Mouse (Mus musculus) kidney, postnatal 0 days (tissue): ENCODE measurements around the gene Fyb. TPM values are rescaled to one million over a fixed set of nuclear protein-coding genes. Genes with fewer than 3 reads are reported as not detected.

Experiments
- ATAC-seq: fragments of 200-750 bp; cut with Nextera tagmentation; replicated peaks from 2 replicates; pipeline ENCODE4 v1.8.0; 2017; ENCODE audit warnings: low read depth, moderate number of reproducible peaks, moderate TSS enrichment, moderate library complexity; ENCODE audit not compliant: low FRiP score
- DNase-seq: peaks from one replicate; pipeline ENCODE4 v3.0.0-alpha.2; 2016; ENCODE audit warnings: low spot score
- H3K27ac ChIP-seq: fragments of 300-500 bp; sonication (generic); 2 replicates; pipeline ENCODE4 v1.5.1; 2014; ENCODE audit warnings: mild to moderate bottlenecking
- H3K27me3 ChIP-seq: fragments of 300-500 bp; sonication (generic); 2 replicates; pipeline ENCODE4 v1.6.1; 2014; ENCODE audit warnings: low read length, mixed read lengths; ENCODE audit not compliant: insufficient read depth
- H3K36me3 ChIP-seq: fragments of 300-500 bp; sonication (generic); 2 replicates; pipeline ENCODE4 v1.6.1; 2014; ENCODE audit warnings: low read length, mixed read lengths; ENCODE audit not compliant: insufficient read depth
- H3K4me1 ChIP-seq: fragments of 300-500 bp; sonication (generic); replicated peaks from 2 replicates; pipeline ENCODE4 v1.6.1; 2014; ENCODE audit warnings: antibody characterized with exemption, low read length, mixed read lengths; ENCODE audit not compliant: insufficient read depth
- H3K4me2 ChIP-seq: fragments of 300-500 bp; sonication (generic); 2 replicates; pipeline ENCODE4 v1.6.1; 2014; ENCODE audit warnings: mild to moderate bottlenecking, low read length, moderate library complexity, mixed read lengths
- H3K4me3 ChIP-seq: fragments of 300-500 bp; sonication (generic); replicated peaks from 2 replicates; pipeline ENCODE4 v1.5.1; 2014; ENCODE audit warnings: low read depth, low read length
- H3K9ac ChIP-seq: fragments of 300-500 bp; sonication (generic); 2 replicates; pipeline ENCODE4 v1.6.1; 2014; ENCODE audit warnings: low read depth, low read length
- H3K9me3 ChIP-seq: fragments of 300-500 bp; sonication (generic); replicated peaks from 2 replicates; pipeline ENCODE4 v1.6.1; 2016; ENCODE audit warnings: low read length, inconsistent platforms, mixed read lengths
- CTCF ChIP-seq: IDR thresholded peaks from 2 replicates; pipeline ENCODE4 v1.5.1; 2016; ENCODE audit warnings: antibody characterized with exemption, low read depth, mild to moderate bottlenecking, moderate library complexity
- WGBS: fragments of 180-500 bp; shearing (Covaris S2); extraction: QIAGEN DNeasy Blood & Tissue Kit; methylation state at CpG from one replicate; pipeline ENCODE4 v1.1.7; 2014; 5-methylcytosine and 5-hydroxymethylcytosine counted together
- polyA plus RNA-seq: library from polyadenylated mRNA; unstranded; fragments of >200 nt; fragmentation: Nextera tagmentation; extraction: Ambion mirVana; gene quantifications from 2 replicates; pipeline ENCODE4 v1.2.1, GENCODE M21; 2015

Fyb gene
- polyA plus RNA-seq, 1 experiment from 2014 or later: 4.3 TPM

GRCm38 (mm10) chr15:6519417-6520255 lies 3.0 kb upstream of the Fyb start:
- Histone ChIP-seq H3K4me2 (no peak overlapping the region), H3K36me3 (no peaks in the 10 kb centered on the region), H3K9ac (no peak overlapping the region), H3K4me1 (no peaks in the 10 kb centered on the region), H3K4me3 (no peak overlapping the region), H3K27me3 (no peaks in the 10 kb centered on the region), H3K9me3 (no peaks in the 10 kb centered on the region), H3K27ac (no peak overlapping the region)
- 78% methylated on average over 19 of the region's 19 CpGs for WGBS
- DNase-seq (no peak), ATAC-seq (no peak)
- TF ChIP-seq CTCF: no peak

DNA sequence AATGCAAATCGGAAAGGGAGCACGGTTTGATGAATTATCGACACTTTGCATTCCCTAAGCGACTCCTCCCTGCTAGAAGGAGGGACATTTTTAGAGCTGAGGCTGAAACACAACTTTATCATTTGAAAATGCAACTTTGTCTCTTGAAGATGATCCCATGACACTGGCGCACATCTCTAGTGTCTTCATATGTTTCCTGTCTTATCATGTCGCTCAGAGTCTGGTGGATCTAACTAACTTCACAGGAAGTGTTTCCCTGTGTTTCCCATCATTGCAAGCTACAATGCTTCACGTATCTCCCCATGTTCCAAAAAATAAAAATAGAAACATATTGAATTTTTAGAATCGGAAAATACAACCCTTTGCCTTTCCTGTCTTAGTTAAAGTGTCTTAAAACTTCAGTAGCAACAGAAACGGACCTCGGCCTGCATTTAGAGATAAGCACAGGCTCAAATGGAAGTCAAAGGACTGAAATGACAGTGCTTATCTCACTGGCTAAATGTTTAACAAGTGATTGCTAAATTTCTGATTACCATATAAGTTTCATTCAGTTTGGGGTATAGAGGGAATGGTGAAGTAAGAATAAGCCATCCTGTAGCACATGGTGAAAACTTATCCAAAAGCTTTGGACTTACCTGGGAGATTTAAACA lies 2.0 kb upstream of the Fyb start:
- no peaks in the 10 kb centered on the region for H3K9me3 ChIP-seq
- H3K4me2 ChIP-seq: no peak overlapping the region
- no peaks in the 10 kb centered on the region for H3K27me3 ChIP-seq
- no peak for ATAC-seq
- no peak overlapping the region for H3K4me3 ChIP-seq
- no peaks in the 10 kb centered on the region for H3K36me3 ChIP-seq
- H3K27ac ChIP-seq: no peak overlapping the region
- no peak for TF ChIP-seq CTCF
- 80% methylated on average over 10 of the region's 10 CpGs for WGBS
- no peaks in the 10 kb centered on the region for H3K4me1 ChIP-seq
- no peak for DNase-seq
- no peak overlapping the region for H3K9ac ChIP-seq

- no peak for ATAC-seq
- TF ChIP-seq CTCF: no peak
- Histone ChIP-seq H3K4me2 (no peak overlapping the region), H3K9ac (no peak overlapping the region), H3K4me3 (no peak overlapping the region), H3K9me3 (no peaks in the 10 kb centered on the region), H3K36me3 (no peaks in the 10 kb centered on the region), H3K27ac (no peak overlapping the region), H3K4me1 (no peaks in the 10 kb centered on the region), H3K27me3 (no peaks in the 10 kb centered on the region)
- no peak for DNase-seq
- WGBS: 87% methylated on average over 2 of the region's 2 CpGs
Measured at GRCm38 (mm10) chr15:6524801-6525200, 2.1 kb downstream of the Fyb start.

GRCm38 (mm10) chr15:6525386-6525785 lies 2.7 kb downstream of the Fyb start:
- Histone ChIP-seq H3K4me2 (no peak overlapping the region), H3K4me1 (no peaks in the 10 kb centered on the region), H3K27ac (no peak overlapping the region), H3K27me3 (no peaks in the 10 kb centered on the region), H3K36me3 (no peaks in the 10 kb centered on the region), H3K9me3 (no peaks in the 10 kb centered on the region), H3K4me3 (no peak overlapping the region), H3K9ac (no peak overlapping the region)
- TF ChIP-seq CTCF: no peak
- ATAC-seq: no peak
- DNase-seq: no peak
- 84% methylated on average over 3 of the region's 3 CpGs for WGBS

GRCm38 (mm10) chr15:6533858-6534343 lies 11.2 kb downstream of the Fyb start:
- WGBS: 87% methylated on average over 3 of the region's 3 CpGs

GRCm38 (mm10) chr15:6534592-6534991 lies 11.9 kb downstream of the Fyb start:
- H3K27ac ChIP-seq: no peak overlapping the region
- H3K4me1 ChIP-seq: no peaks in the 10 kb centered on the region
- WGBS: 88% methylated on average over 8 of the region's 8 CpGs
- no peak for TF ChIP-seq CTCF
- H3K4me3 ChIP-seq: no peak overlapping the region
- H3K9ac ChIP-seq: no peak overlapping the region
- no peaks in the 10 kb centered on the region for H3K36me3 ChIP-seq
- no peak for DNase-seq
- no peak overlapping the region for H3K4me2 ChIP-seq
- H3K27me3 ChIP-seq: no peaks in the 10 kb centered on the region
- no peak for ATAC-seq
- H3K9me3 ChIP-seq: no peaks in the 10 kb centered on the region

More at GRCm38 (mm10) chr15:6533858-6534343, 11.2 kb downstream of the Fyb start:
- H3K27ac ChIP-seq: no peak overlapping the region
- H3K4me1 ChIP-seq: no peaks in the 10 kb centered on the region
- no peak overlapping the region for H3K4me2 ChIP-seq
- H3K9me3 ChIP-seq: no peaks in the 10 kb centered on the region
- no peak overlapping the region for H3K4me3 ChIP-seq
- no peak overlapping the region for H3K9ac ChIP-seq
- TF ChIP-seq CTCF: no peak
- H3K27me3 ChIP-seq: no peaks in the 10 kb centered on the region
- DNase-seq (no peak), ATAC-seq (no peak)
- H3K36me3 ChIP-seq: no peaks in the 10 kb centered on the region
